Mouse (Mus musculus) hindbrain, embryonic 16.5 days (tissue): ENCODE measurements at regions not wholly inside any gene's neighbourhood (a gene's known extent, or its start where the extent isn't known, plus 50 kb on each side); places are given as distances from the start of the nearest gene placed in this dataset.

Source experiments
- ATAC-seq: fragments of 200-750 bp; cut with Nextera tagmentation; 2 replicates; pipeline ENCODE4 v1.8.0; 2017; ENCODE audit warnings: moderate TSS enrichment, moderate library complexity
- H3K27ac ChIP-seq: fragments of 300-500 bp; sonication (generic); 2 replicates; pipeline ENCODE4 v1.5.1; 2014; ENCODE audit warnings: low read depth, mild to moderate bottlenecking, control low read depth, low read length, moderate library complexity
- H3K27me3 ChIP-seq: fragments of 300-500 bp; sonication (generic); replicated peaks from 2 replicates; pipeline ENCODE4 v1.6.1; 2014; ENCODE audit warnings: low read length; ENCODE audit not compliant: control insufficient read depth, insufficient read depth
- H3K36me3 ChIP-seq: fragments of 300-500 bp; sonication (generic); 2 replicates; pipeline ENCODE4 v1.6.1; 2014; ENCODE audit warnings: mild to moderate bottlenecking, low read length, moderate library complexity, mixed read lengths; ENCODE audit not compliant: control insufficient read depth, insufficient read depth
- H3K4me1 ChIP-seq: fragments of 300-500 bp; sonication (generic); 2 replicates; pipeline ENCODE4 v1.6.1; 2014; ENCODE audit warnings: low read depth, low read length; ENCODE audit not compliant: control insufficient read depth, insufficient read depth
- H3K4me2 ChIP-seq: fragments of 300-500 bp; sonication (generic); 2 replicates; pipeline ENCODE4 v1.6.1; 2014; ENCODE audit warnings: mild to moderate bottlenecking, low read length, control low read depth, moderate library complexity
- H3K4me3 ChIP-seq: fragments of 300-500 bp; sonication (generic); 2 replicates; pipeline ENCODE4 v1.5.1; 2014; ENCODE audit warnings: mild to moderate bottlenecking, low read length, control low read depth, moderate library complexity
- H3K9ac ChIP-seq: fragments of 300-500 bp; sonication (generic); 2 replicates; pipeline ENCODE4 v1.6.1; 2014; ENCODE audit warnings: low read depth, mild to moderate bottlenecking, control low read depth, low read length, moderate library complexity
- H3K9me3 ChIP-seq: fragments of 300-500 bp; sonication (generic); 2 replicates; pipeline ENCODE4 v1.6.1; 2014; ENCODE audit warnings: mild to moderate bottlenecking, low read length, moderate library complexity; ENCODE audit not compliant: control insufficient read depth
- WGBS: fragments of 180-500 bp; shearing (Covaris S2); extraction: QIAGEN DNeasy Blood & Tissue Kit; methylation state at CpG from one replicate; pipeline ENCODE4 v1.1.7; 2014; 5-methylcytosine and 5-hydroxymethylcytosine counted together

DNA sequence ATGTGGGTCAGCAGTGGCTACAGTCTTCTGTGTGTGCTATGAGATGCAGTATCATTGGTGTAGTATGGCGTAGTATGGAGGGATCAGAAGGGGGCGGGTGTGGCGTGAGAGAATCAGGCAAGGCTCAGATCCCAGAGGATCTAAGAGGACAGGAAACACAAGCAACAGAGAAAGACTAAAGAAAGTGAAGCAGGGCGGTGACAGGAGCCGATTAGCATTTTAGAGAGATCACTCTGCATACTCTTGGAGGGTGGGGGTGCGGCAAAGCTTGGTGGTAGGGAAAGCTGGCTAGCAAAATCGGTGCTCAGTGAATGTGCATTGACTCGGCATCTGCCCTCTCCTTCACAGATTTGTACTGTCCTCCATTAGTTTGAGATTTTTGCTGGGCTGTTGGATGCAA lies 93.1 kb upstream of the Mphosph6 start:
- Histone ChIP-seq H3K4me1 (no peaks in the 10 kb centered on the region), H3K4me2 (no peak overlapping the region), H3K9me3 (no peaks in the 10 kb centered on the region), H3K4me3 (no peak overlapping the region), H3K27me3 (no peaks in the 10 kb centered on the region), H3K27ac (no peak overlapping the region), H3K9ac (no peak overlapping the region), H3K36me3 (no peaks in the 10 kb centered on the region)
- no peak for ATAC-seq
- WGBS: 44% methylated on average over 8 of the region's 8 CpGs

DNA sequence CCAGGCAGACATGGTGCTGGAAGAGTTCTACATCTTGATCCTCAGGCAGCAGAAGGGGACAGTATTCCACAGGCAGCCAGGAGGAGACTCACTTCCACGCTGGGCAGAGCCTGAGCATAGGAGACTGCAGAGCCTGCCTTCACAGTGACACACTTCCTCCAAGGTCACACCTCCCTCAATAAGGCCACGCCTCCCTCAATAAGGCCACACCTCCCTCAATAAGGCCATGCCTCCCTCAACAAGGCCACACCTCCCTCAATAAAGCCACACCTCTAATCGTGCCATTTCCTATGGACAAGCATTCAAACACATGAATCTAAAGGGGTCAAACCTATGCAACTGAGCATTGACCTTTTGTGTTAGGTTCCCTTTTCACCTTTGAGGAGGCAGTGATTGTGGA lies 88.5 kb upstream of the Mphosph6 start:
- no peaks in the 10 kb centered on the region for H3K9me3 ChIP-seq

DNA sequence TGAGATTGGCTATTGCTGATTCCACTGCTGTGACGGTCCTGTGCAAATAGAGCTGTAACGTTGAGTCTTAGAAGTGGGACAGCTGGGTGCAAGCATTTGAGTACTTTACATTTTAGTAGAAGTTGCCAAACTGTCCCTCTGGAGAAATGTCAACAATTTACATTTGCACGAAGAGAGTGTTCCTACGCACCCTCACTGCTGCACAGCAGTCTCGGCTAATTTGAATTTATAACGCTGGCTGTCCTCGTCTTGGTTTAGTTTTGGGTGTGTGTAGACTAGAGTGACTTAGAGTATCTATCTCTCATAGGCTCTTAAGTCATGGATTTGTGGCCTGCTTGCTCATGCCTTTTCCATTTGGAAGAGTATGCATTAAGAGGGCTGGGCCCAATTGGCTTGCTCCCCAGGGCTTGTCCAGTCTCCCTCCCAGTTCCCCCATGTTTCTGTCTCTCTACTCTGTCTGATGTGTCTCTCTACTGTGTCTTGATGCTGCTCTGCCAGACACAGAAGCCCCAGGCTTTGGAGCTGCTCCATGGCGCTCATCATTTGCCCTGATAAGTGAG lies 79.8 kb upstream of the Mphosph6 start:
- Histone ChIP-seq H3K4me2 (no peak overlapping the region), H3K36me3 (no peaks in the 10 kb centered on the region), H3K4me3 (no peak overlapping the region), H3K27ac (no peak overlapping the region), H3K4me1 (no peaks in the 10 kb centered on the region), H3K9ac (no peak overlapping the region), H3K9me3 (no peaks in the 10 kb centered on the region), H3K27me3 (no peaks in the 10 kb centered on the region)
- no peak for ATAC-seq
- WGBS: 86% methylated on average over 8 of the region's 8 CpGs

More for the DNA sequence above, 88.5 kb upstream of the Mphosph6 start:
- no peak for ATAC-seq
- Histone ChIP-seq H3K27ac (no peak overlapping the region), H3K9ac (no peak overlapping the region), H3K4me3 (no peak overlapping the region), H3K4me2 (no peak overlapping the region), H3K4me1 (no peaks in the 10 kb centered on the region), H3K27me3 (no peaks in the 10 kb centered on the region), H3K36me3 (no peaks in the 10 kb centered on the region)
- WGBS: 71% methylated on average over 3 of the region's 3 CpGs

DNA sequence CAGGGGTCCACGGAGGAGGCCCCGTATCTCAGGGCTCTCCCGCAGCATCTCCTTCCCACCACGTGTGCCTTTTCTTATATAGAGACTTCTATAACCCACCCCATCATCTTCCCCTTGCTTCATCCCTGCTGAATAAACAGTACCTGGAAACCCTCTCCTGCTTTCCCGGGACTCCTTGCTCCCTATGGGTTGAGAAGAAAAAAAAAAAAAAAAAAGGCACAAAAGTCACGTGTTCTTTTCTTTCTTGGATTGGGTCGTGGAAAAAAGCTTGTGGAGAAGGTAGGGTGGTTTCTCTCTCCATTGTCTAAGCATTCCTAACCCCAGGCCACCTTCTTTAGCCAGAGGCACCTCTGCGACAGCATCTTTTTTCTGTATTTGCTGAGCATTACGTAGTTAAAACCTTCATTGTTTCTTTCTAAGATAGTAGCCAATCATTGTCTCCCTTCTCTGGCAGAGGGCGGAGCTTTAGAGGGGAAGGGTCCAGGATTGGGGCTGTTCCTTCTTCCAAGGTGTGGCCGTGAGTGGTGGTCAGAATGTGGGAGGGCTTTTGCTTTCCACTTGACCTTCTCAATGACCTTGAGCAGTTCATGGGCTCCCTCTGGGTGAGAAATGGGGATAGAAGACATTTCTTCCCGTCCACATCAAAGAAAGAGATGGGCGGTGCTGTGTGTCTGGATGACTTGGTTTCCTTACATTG lies 78.7 kb upstream of the Mphosph6 start:
- no peaks in the 10 kb centered on the region for H3K4me1 ChIP-seq
- H3K36me3 ChIP-seq: no peaks in the 10 kb centered on the region
- no peaks in the 10 kb centered on the region for H3K27me3 ChIP-seq
- H3K9ac ChIP-seq: no peak overlapping the region
- 70% methylated on average over 13 of the region's 13 CpGs for WGBS
- no peak overlapping the region for H3K4me3 ChIP-seq
- no peak for ATAC-seq
- no peak overlapping the region for H3K27ac ChIP-seq
- H3K9me3 ChIP-seq: no peaks in the 10 kb centered on the region
- no peak overlapping the region for H3K4me2 ChIP-seq

- Histone ChIP-seq H3K27ac (no peak overlapping the region), H3K9ac (no peak overlapping the region), H3K4me3 (no peak overlapping the region), H3K4me1 (no peaks in the 10 kb centered on the region), H3K4me2 (no peak overlapping the region), H3K27me3 (no peaks in the 10 kb centered on the region), H3K36me3 (no peaks in the 10 kb centered on the region), H3K9me3 (no peaks in the 10 kb centered on the region)
- ATAC-seq: no peak
- 80% methylated on average over 4 of the region's 4 CpGs for WGBS
Measured at GRCm38 (mm10) chr8:117873611-117874010, 71.9 kb upstream of the Mphosph6 start.

- no peak overlapping the region for H3K4me2 ChIP-seq
- H3K9me3 ChIP-seq: no peaks in the 10 kb centered on the region
- no peaks in the 10 kb centered on the region for H3K27me3 ChIP-seq
- ATAC-seq: no peak
- no peaks in the 10 kb centered on the region for H3K36me3 ChIP-seq
- H3K27ac ChIP-seq: no peak overlapping the region
- H3K9ac ChIP-seq: no peak overlapping the region
- WGBS: 88% methylated on average over 2 of the region's 2 CpGs
- H3K4me1 ChIP-seq: no peaks in the 10 kb centered on the region; the same call in 1 of the 2 replicates
- no peak overlapping the region for H3K4me3 ChIP-seq
Measured at GRCm38 (mm10) chr8:117867138-117867537, 65.4 kb upstream of the Mphosph6 start.

- Histone ChIP-seq H3K36me3 (no peaks in the 10 kb centered on the region), H3K27me3 (no peaks in the 10 kb centered on the region), H3K4me2 (no peak overlapping the region), H3K4me3 (no peak overlapping the region), H3K27ac (no peak overlapping the region), H3K9ac (no peak overlapping the region), H3K4me1 (peaks cover 2% of the 10 kb centered on the region), H3K9me3 (no peaks in the 10 kb centered on the region)
- WGBS: 19% methylated on average over 6 of the region's 6 CpGs
- no peak for ATAC-seq
Measured at GRCm38 (mm10) chr8:117865014-117865413, 63.3 kb upstream of the Mphosph6 start.

- 50% methylated on average over 2 of the region's 2 CpGs for WGBS
- ATAC-seq: no peak
- Histone ChIP-seq H3K27ac (no peak overlapping the region), H3K4me3 (no peak overlapping the region), H3K27me3 (no peaks in the 10 kb centered on the region), H3K9me3 (no peaks in the 10 kb centered on the region), H3K9ac (no peak overlapping the region), H3K4me1 (peaks cover 6% of the 10 kb centered on the region), H3K4me2 (no peak overlapping the region), H3K36me3 (no peaks in the 10 kb centered on the region)
Measured at GRCm38 (mm10) chr8:117863837-117864236, 62.1 kb upstream of the Mphosph6 start.

DNA sequence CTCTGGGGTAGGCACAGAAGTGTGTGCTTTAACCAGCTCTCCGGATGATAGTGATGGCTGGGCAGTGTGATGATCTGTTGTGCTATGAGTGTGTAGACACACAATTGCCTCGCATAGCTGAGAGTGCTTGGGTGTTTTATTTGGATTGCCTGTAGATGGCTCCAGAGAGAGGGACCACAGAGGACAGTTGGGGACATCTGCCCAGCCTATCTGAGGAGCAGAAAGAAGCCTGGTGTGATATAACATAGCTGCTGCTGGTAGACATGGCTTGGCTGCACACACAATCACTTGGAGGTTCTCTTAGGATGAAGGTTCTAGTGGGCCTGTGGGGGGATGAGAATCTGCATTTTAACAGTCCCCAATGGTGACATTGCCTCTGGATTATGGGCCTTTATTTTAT lies 60.6 kb upstream of the Mphosph6 start:
- Histone ChIP-seq H3K4me1 (peaks cover 6% of the 10 kb centered on the region), H3K27me3 (no peaks in the 10 kb centered on the region), H3K4me2 (no peak overlapping the region), H3K4me3 (no peak overlapping the region), H3K36me3 (no peaks in the 10 kb centered on the region), H3K9ac (no peak overlapping the region), H3K9me3 (no peaks in the 10 kb centered on the region), H3K27ac (no peak overlapping the region)
- ATAC-seq: no peak
- WGBS: 65% methylated on average over 2 of the region's 2 CpGs
